Mouse (Mus musculus) thymus, postnatal 4 days (tissue): ENCODE results near the gene Ctns.

ENCODE experiments used
- DNase-seq: peaks from one replicate; pipeline ENCODE4 v3.0.0; 2021

Gene Ctns

GRCm38 (mm10) chr11:73198603-73199229 lies at the start of gene Ctns:
Ctns (minus strand) TSS chr11:73199042.
- peak; percentile 77 for DNase-seq

- no peak for DNase-seq
Observed at GRCm38 (mm10) chr11:73242777-73243176, 43.9 kb upstream of the Ctns start.

GRCm38 (mm10) chr11:73242199-73242598 lies 43.4 kb upstream of the Ctns start:
- no peak for DNase-seq

- no peak for DNase-seq
Observed at GRCm38 (mm10) chr11:73236731-73237130, 37.9 kb upstream of the Ctns start.

GRCm38 (mm10) chr11:73235990-73236701 lies 37.3 kb upstream of the Ctns start:
- DNase-seq, result no peak

GRCm38 (mm10) chr11:73233992-73234391 lies 35.1 kb upstream of the Ctns start, which contains the start of gene Trpv1:
Trpv1 (plus strand) TSS chr11:73234292.
- no peak for DNase-seq

- no peak for DNase-seq
Observed at GRCm38 (mm10) chr11:73232513-73232912, 33.7 kb upstream of the Ctns start.

GRCm38 (mm10) chr11:73230081-73230480 lies 31.2 kb upstream of the Ctns start:
- no peak for DNase-seq

GRCm38 (mm10) chr11:73228881-73229280 lies 30.0 kb upstream of the Ctns start:
- no peak for DNase-seq

GRCm38 (mm10) chr11:73225856-73226255 lies 27.0 kb upstream of the Ctns start:
- no peak for DNase-seq

GRCm38 (mm10) chr11:73223966-73224365 lies 25.1 kb upstream of the Ctns start:
- DNase-seq, result peak; percentile 17

- DNase-seq, result no peak
Observed at GRCm38 (mm10) chr11:73222846-73223245, 24.0 kb upstream of the Ctns start.

- no peak for DNase-seq
Observed at GRCm38 (mm10) chr11:73220651-73221050, 21.8 kb upstream of the Ctns start.

GRCm38 (mm10) chr11:73219671-73220070 lies 20.8 kb upstream of the Ctns start:
- DNase-seq, result no peak

GRCm38 (mm10) chr11:73213956-73214355 lies 15.1 kb upstream of the Ctns start:
- no peak for DNase-seq

GRCm38 (mm10) chr11:73207621-73208020 lies 8.8 kb upstream of the Ctns start:
- DNase-seq, result peak; percentile 49

GRCm38 (mm10) chr11:73205194-73205593 lies 6.4 kb upstream of the Ctns start:
- DNase-seq, result no peak

- no peak for DNase-seq
Observed at GRCm38 (mm10) chr11:73203895-73204294, 5.1 kb upstream of the Ctns start.

- DNase-seq, result no peak
Observed at GRCm38 (mm10) chr11:73201597-73201996, 2.8 kb upstream of the Ctns start.

GRCm38 (mm10) chr11:73201021-73201420 lies 2.2 kb upstream of the Ctns start:
- DNase-seq, result no peak

- DNase-seq, result peak; percentile 43
Observed at GRCm38 (mm10) chr11:73199879-73200278, 1.0 kb upstream of the Ctns start.

GRCm38 (mm10) chr11:73199230-73199712 lies 429 bp upstream of the Ctns start, which contains the start of gene Shpk:
Shpk (plus strand) TSS chr11:73199460.
- DNase-seq, result peak; percentile 94

- DNase-seq, result no peak
Observed at GRCm38 (mm10) chr11:73198190-73198589, 652 bp downstream of the Ctns start.

GRCm38 (mm10) chr11:73194444-73194843 lies 4.4 kb downstream of the Ctns start:
- no peak for DNase-seq
